Mouse (Mus musculus) cortical plate, adult 2 months (tissue): Measurements from ENCODE around the gene 2310003L06Rik.

Experiments used
- CTCF ChIP-seq: fragments of 200-500 bp; IDR thresholded peaks from 2 replicates; pipeline ENCODE4 v1.5.1; 2011; ENCODE audit warnings: mild to moderate bottlenecking, control low read depth, low read length; ENCODE audit not compliant: insufficient read depth; ENCODE audit errors: extremely low read depth
- POLR2A ChIP-seq: fragments of 200-500 bp; IDR thresholded peaks from 2 replicates; pipeline ENCODE4 v1.6.1; 2011; ENCODE audit warnings: mild to moderate bottlenecking, low read length, control low read depth; ENCODE audit not compliant: insufficient read depth; ENCODE audit errors: extremely low read depth

DNA sequence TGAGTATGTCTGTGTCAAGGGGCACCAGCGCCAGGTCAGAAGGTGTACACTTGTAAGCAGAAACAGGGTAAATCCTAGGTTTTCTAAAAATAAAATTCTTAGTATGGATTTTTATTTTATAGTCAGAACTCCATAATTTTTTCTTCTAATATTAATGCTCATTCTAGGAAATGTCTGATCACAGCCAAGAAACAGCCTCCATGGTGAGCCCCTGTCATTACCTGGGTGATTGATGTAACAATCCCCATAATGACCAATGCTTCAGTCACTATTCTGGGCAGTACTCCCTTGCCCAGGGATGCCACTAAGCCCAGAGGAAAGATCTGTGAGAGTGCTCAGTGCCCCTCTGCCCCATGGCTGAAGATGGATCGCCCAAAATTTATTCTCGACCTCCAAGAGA is 9.9 kb downstream of the 2310003L06Rik start, which contains the start of gene Cabs1:
- no peak for TF ChIP-seq POLR2A
- no peak for TF ChIP-seq CTCF
